Mouse (Mus musculus) urinary bladder, adult 2 months (tissue): ENCODE data around the gene Naa35. TPM values are rescaled to one million over a fixed set of nuclear protein-coding genes. Genes with fewer than 3 reads are reported as not detected.
A peak's percentile ranks its signal among the peaks of the same experiment; 100 is the strongest.

Experiments
- DNase-seq: peaks from one replicate; pipeline ENCODE4 v3.0.0; 2022; ENCODE audit warnings: low spot score
- polyA plus RNA-seq: library from polyadenylated mRNA; depleted of rRNA; stranded (reverse); fragments of >200 nt; gene quantifications from 2 replicates; pipeline ENCODE4 v1.2.3, GENCODE M21; 2012

Naa35 gene
- polyA plus RNA-seq, 1 experiment: 49.5 TPM

DNA sequence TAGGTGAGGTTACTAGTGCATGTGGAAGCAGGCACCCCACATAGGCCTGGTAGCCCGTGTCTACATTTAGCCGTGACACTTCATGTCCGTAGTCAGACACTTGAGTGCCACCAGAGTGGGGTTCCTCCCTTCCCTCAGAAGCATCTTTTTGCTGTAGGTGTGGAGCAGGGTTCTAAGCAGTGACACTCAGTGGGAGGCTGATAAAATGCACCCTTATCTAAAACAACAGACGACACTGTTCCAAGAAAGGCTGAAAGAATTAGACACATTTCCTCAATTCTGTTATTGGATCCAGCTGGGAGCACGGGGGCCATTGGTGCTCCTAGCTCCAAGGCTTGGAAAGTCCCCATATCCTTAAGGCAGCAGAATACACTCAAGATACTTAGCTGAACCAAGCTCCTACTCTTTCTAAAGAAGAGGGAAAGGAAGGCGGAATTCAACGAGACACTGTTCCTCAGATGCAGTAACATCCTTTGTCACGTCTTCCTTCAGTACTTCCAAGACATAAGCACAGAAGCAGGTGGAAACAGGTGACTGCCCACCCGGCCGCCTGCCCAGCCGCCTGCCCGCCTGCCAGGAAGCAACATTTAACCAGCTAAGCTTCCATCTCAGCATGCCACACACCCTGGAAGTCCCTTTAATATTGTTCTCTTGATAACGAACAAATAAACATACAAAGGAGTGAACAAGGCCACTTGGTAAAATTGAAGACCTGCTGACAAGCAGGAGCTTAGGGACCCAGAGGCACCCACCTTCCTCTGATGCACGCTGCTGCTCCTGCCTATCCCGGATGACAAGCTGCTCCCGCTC is 54.5 kb downstream of the Naa35 start:
- no peak for DNase-seq

DNA sequence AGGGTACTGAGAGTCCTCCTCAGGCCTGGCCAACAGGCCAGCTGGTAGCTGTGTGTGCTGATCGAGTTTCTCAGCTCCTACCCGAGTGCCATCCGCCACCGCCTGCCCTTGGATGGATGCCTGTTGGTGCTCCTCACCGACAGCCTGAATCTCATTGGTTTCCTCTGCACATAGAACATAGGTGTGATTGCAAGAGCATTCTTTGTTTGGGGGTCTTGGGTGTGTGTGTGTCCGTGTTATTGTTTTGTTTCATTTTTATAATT is 55.0 kb downstream of the Naa35 start:
- DNase-seq: no peak

GRCm38 (mm10) chr13:59642818-59643217 is 57.8 kb downstream of the Naa35 start:
- DNase-seq: no peak

DNA sequence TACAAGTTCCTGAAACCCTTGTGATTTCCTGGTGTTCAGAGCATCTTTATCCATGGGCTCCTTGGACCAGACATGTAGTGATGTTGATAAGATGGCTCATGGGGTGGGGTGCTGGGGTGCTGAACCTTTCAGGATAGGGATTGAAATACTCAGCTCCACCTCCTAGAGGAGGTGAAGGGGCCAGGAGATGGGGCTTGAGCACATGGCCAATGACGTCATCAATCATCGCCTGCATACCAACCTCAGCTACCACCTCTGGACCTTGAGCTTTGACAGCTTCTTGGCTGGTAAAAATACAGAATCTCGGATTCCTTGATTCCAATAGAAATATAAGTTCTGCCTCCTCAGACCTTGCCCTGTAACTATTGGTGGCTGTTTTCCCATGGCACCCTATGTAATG is 60.4 kb downstream of the Naa35 start:
- DNase-seq: no peak

DNA sequence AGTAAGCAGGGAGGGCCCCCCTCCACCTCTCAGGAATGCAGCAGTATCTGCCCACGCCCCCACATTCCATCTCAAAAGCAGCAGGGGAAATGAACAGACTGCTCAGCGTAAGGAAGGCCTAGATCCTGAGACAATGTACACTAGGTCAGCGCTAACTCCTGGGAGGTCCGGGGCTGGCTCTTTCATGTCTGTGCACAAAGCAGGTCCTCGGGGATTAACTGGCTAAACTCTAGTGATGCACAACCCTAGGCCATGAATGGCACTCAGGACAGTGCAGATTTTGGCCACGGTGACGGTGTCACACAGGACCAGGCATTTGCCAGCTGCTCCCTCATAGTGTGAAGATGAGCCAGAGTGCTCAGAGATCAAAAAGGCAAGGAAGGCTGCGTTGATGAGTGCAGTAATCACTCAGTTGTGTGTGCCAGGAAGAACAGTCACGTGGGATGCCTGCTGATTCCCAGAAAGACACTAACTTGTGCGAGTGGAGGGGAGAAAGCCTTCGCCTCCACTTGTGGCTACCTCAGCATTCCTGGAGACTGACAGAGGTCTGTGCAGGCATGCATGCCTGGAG is 61.7 kb downstream of the Naa35 start:
- no peak for DNase-seq

- DNase-seq: no peak
Observed at GRCm38 (mm10) chr13:59647484-59647883, 62.4 kb downstream of the Naa35 start.

DNA sequence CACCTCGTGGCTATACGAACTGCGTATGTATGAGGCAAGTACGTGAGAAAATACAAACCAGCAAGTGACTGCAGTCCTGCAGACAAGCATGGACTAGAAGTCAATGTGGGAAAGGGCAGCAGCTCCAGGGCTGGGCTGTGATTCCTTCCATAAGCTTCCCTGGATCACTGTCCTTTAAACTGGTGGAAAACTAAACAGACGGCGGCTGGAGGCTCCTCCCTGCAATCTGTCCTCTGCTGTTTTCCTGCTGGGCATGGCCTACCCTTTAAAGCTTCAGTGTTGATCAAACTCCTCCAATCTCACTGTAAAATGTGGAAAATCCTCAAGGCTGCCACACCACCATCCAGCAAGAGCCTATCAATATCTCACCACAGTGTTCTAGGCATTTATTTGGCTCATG is 63.5 kb downstream of the Naa35 start:
- no peak for DNase-seq

- DNase-seq: no peak
Observed at GRCm38 (mm10) chr13:59649781-59650180, 64.7 kb downstream of the Naa35 start.

DNA sequence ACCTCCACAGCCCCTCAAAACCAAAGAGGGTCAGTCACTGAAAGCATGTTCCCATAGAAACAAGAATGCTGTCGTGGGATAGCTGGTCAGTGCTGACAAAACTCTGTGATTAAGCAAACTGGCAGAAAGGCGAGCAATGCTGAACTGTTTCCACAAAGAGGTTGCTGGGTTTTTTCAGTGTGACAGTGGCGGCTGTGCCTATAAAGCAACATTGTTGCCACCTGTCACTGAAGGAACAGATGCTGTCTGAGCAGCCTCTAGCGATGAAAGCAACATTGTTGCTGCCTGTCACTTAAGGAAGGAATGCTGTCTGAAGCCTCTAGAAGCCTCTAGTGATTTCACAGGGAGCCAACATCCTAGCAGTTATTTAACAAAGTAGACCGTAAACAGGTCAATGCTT is 67.6 kb downstream of the Naa35 start:
- DNase-seq: no peak

GRCm38 (mm10) chr13:59653136-59653535 is 68.1 kb downstream of the Naa35 start:
- no peak for DNase-seq

GRCm38 (mm10) chr13:59654465-59654864 is 69.4 kb downstream of the Naa35 start:
- DNase-seq: no peak

- no peak for DNase-seq
Observed at GRCm38 (mm10) chr13:59655718-59656315, 70.8 kb downstream of the Naa35 start.

- no peak for DNase-seq
Observed at GRCm38 (mm10) chr13:59656316-59656832, 71.3 kb downstream of the Naa35 start.

GRCm38 (mm10) chr13:59656975-59657388 is 71.9 kb downstream of the Naa35 start:
- no peak for DNase-seq

DNA sequence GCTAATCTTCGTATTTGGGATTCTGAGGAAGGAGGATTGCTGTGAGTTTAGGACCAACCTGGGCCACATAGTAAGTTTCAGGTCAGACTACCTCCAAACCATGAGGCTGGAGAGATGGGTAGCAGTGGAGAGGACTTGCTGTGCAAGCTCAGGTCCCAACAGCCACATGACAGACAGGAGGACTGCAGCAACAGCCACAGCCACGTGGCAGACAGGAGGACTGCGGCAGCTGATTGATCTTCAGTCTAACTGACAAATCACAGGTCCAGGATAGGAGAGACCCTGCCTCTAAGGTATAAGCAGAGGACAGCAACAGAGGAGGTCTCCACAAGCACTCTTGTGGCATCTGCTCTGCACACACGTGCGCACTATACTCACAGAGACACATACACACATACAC is 72.7 kb downstream of the Naa35 start:
- DNase-seq: no peak

- no peak for DNase-seq
Observed at GRCm38 (mm10) chr13:59660371-59660770, 75.3 kb downstream of the Naa35 start.

GRCm38 (mm10) chr13:59661387-59661786 is 76.3 kb downstream of the Naa35 start:
- DNase-seq: no peak

- DNase-seq: no peak
Observed at GRCm38 (mm10) chr13:59661966-59662365, 76.9 kb downstream of the Naa35 start.

GRCm38 (mm10) chr13:59663939-59664712 is 79.1 kb downstream of the Naa35 start:
- DNase-seq: no peak

DNA sequence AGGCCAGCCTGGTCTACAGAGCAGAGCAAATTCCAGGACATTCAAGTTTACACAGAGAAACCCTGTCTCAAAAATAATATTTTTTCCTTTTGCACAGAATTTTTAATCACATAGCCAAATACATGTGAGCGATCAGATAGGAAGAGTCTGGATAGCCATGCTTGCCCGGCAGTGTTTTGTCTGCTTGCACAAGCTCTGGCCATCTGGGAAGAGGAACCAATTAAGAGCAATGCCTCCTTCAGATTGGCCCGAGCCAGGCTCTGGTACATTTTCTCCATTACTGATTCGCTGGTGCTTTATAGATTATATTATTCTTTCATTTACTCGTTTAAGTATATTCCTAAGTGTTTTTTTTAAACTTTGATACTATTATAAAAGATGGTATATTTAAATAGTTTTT is 82.7 kb downstream of the Naa35 start:
- no peak for DNase-seq

- DNase-seq: peak; percentile 36
Observed at GRCm38 (mm10) chr13:59668501-59669093, 83.5 kb downstream of the Naa35 start.

GRCm38 (mm10) chr13:59669946-59670345 is 84.9 kb downstream of the Naa35 start:
- no peak for DNase-seq
